Mouse (Mus musculus) lung, postnatal 0 days (tissue): ENCODE measurements at regions not wholly inside any gene's neighbourhood (a gene's known extent, or its start where the extent isn't known, plus 50 kb on each side); places are given as distances from the start of the nearest gene placed in this dataset.

Experiments
- CTCF ChIP-seq: IDR thresholded peaks from 2 replicates; pipeline ENCODE4 v1.5.1; 2016; ENCODE audit warnings: antibody characterized with exemption, mild to moderate bottlenecking
- EP300 ChIP-seq: IDR thresholded peaks from 2 replicates; pipeline ENCODE4 v1.6.1; 2016; ENCODE audit warnings: antibody characterized with exemption, mild to moderate bottlenecking, control low read depth

DNA sequence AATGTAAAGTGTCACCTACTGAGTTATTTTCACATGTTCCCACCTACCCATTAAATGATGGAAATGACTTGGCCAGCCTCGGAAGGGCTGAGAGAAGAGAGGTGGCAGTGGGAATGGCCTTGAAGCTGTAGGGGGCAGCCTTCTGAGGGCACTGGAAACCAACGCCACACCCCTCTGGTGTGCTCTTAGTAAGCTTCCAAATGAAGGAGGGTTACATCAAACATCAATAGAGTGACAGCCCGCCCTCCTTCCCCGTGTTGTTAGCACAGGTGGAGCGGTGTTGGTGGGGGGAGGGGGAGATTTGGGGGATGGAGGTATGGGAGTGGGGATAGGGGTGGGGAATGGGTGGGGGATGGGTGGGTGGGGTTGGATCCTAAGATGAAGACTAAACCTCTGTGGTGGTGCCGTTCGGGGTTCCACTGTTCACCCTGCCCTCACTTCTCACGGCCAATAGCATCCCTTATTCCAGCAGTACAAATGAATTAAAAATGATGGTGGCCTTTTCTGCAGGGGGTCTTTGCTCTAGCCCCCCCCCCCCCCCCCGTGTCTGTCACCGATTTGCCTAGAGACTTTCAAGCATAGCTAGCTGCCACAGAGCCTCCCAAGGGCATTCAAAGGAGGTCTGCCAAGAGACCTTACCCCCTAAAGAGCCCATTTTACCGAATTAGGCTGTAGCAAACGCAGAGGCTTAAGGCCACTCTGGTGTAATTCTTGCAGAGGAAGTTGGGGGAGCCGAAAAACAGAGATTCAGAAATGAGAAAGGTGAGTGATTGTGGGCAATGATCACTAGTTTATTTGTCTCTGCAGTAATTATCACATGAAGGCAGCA, 267.4 kb upstream of the Kazn start:
- TF ChIP-seq EP300 (no peak), CTCF (no peak)
